Mouse (Mus musculus) CH12.LX (cell line): ENCODE data around the gene Clic4.

Source experiments
- CTCF ChIP-seq, 2 experiments: IDR thresholded peaks in 1 of 2; conservative IDR thresholded peaks in 1 of 2; 2 replicates each; pipeline ENCODE4 v1.5.1; 2011 to 2012; ENCODE audit warnings: low read depth in 2 of 2, low read length in 2 of 2, improper control_type of control experiment in 1 of 2, inconsistent platforms in 1 of 2, mild to moderate bottlenecking in 1 of 2, moderate library complexity in 1 of 2
- E2F4 ChIP-seq: IDR thresholded peaks from 2 replicates; pipeline ENCODE4 v1.6.1; 2011; ENCODE audit warnings: low read depth, low read length, improper control_type of control experiment; ENCODE audit not compliant: insufficient replicate concordance
- JUND ChIP-seq: conservative IDR thresholded peaks from 2 replicates; pipeline ENCODE4 v1.6.1; 2011; ENCODE audit warnings: low read depth, low read length, improper control_type of control experiment
- MAFK ChIP-seq: IDR thresholded peaks from 2 replicates; pipeline ENCODE4 v1.6.1; 2011; ENCODE audit warnings: low read length, improper control_type of control experiment; ENCODE audit not compliant: insufficient replicate concordance
- MAZ ChIP-seq: IDR thresholded peaks from 2 replicates; pipeline ENCODE4 v1.6.1; 2012; ENCODE audit warnings: low read depth, mild to moderate bottlenecking, inconsistent platforms, low read length, improper control_type of control experiment, moderate library complexity
- MYC ChIP-seq: IDR thresholded peaks from 2 replicates; pipeline ENCODE4 v1.6.1; 2011; ENCODE audit warnings: low read depth, mild to moderate bottlenecking, improper control_type of control experiment, low read length
- NRF1 ChIP-seq: IDR thresholded peaks from 2 replicates; pipeline ENCODE4 v1.6.1; 2014; ENCODE audit warnings: low read depth, mild to moderate bottlenecking, inconsistent platforms, low read length, improper control_type of control experiment, moderate library complexity
- POLR2A ChIP-seq: IDR thresholded peaks from 2 replicates; pipeline ENCODE4 v1.6.1; 2011; ENCODE audit warnings: low read depth, mild to moderate bottlenecking, improper control_type of control experiment, low read length
- ZNF384 ChIP-seq: IDR thresholded peaks from 2 replicates; pipeline ENCODE4 v1.6.1; 2012; ENCODE audit warnings: low read depth, low read length, improper control_type of control experiment, inconsistent platforms

DNA sequence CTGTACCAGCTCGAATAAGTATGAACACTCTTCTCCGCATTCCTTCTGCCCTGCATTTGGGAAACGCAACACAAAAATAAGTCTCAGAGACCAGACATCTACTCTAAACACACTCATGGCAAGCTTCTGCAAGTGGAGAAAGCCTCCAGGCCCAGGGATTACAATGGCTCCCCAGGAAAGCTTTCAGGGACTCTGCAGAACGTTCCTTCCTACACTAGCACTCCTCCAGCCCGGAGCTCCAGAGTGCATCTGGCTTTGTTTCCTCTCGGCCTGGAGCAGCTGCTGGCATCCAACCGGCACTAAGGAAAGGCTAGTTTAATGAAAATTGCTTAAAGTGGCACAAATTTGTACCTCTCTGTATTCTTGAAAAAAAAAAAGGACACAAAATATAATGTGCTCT is 14.1 kb downstream of the Clic4 start:
- TF ChIP-seq CTCF (conservative IDR thresholded peaks at IDR 0.05 in 1 of 2, IDR thresholded peaks at IDR 0.05 in 1 of 2; ENCODE audit: low read depth in 2 of 2, low read length in 2 of 2) (no peak), NRF1 (no peak), E2F4 (no peak), POLR2A (no peak), MYC (no peak), ZNF384 (no peak), MAFK (no peak), MAZ (no peak), JUND (no peak)
